Mouse (Mus musculus): ENCODE results near the gene Fasl.

Fasl gene

GRCm38 (mm10) chr1:161751311-161751710 lies 37.0 kb downstream of the Fasl start:
- no peak for DNase-seq

GRCm38 (mm10) chr1:161750471-161751041 lies 37.7 kb downstream of the Fasl start:
- no peak for DNase-seq

GRCm38 (mm10) chr1:161748685-161749084 lies 39.6 kb downstream of the Fasl start:
- DNase-seq: no peak

- peak; percentile 77 for DNase-seq
Measured at GRCm38 (mm10) chr1:161748138-161748537, 40.2 kb downstream of the Fasl start.

GRCm38 (mm10) chr1:161746542-161747302 lies 41.6 kb downstream of the Fasl start:
- no peak for DNase-seq

- DNase-seq: no peak
Measured at GRCm38 (mm10) chr1:161744855-161745254, 43.4 kb downstream of the Fasl start.

- DNase-seq: no peak
Measured at GRCm38 (mm10) chr1:161744209-161744608, 44.1 kb downstream of the Fasl start.

GRCm38 (mm10) chr1:161742481-161743267 lies 45.6 kb downstream of the Fasl start:
- no peak for DNase-seq

- peak; percentile 32 for DNase-seq
Measured at GRCm38 (mm10) chr1:161736848-161737247, 51.4 kb downstream of the Fasl start.

GRCm38 (mm10) chr1:161736255-161736654 lies 52.0 kb downstream of the Fasl start:
- DNase-seq: no peak

- peak; percentile 16 for DNase-seq
Measured at GRCm38 (mm10) chr1:161735465-161736046, 52.7 kb downstream of the Fasl start.

- DNase-seq: peak; percentile 6
Measured at GRCm38 (mm10) chr1:161734741-161735211, 53.5 kb downstream of the Fasl start.

- no peak for DNase-seq
Measured at GRCm38 (mm10) chr1:161734314-161734713, 54.0 kb downstream of the Fasl start.

Data from lung, postnatal 14 days (tissue).